Mouse (Mus musculus) heart, embryonic 11.5 days (tissue): ENCODE data around the gene Atp8a1. TPM values are rescaled to one million over a fixed set of nuclear protein-coding genes. Genes with fewer than 3 reads are reported as not detected.

ENCODE experiments used
- ATAC-seq: fragments of 200-750 bp; cut with Nextera tagmentation; replicated peaks from 2 replicates; pipeline ENCODE4 v1.8.0; 2017; ENCODE audit warnings: moderate library complexity; ENCODE audit not compliant: insufficient number of reproducible peaks, low FRiP score, low TSS enrichment
- H3K27ac ChIP-seq: fragments of 300-500 bp; sonication (generic); 2 replicates; pipeline ENCODE4 v1.5.1; 2014; ENCODE audit warnings: mild to moderate bottlenecking, low read depth, low read length
- H3K27me3 ChIP-seq: fragments of 300-500 bp; sonication (generic); 2 replicates; pipeline ENCODE4 v1.6.1; 2014; ENCODE audit warnings: mild to moderate bottlenecking, low read length, mixed read lengths; ENCODE audit not compliant: control insufficient read depth, insufficient read depth
- H3K36me3 ChIP-seq: fragments of 300-500 bp; sonication (generic); 2 replicates; pipeline ENCODE4 v1.6.1; 2014; ENCODE audit warnings: mild to moderate bottlenecking, low read length, moderate library complexity, mixed read lengths; ENCODE audit not compliant: control insufficient read depth, insufficient read depth
- H3K4me1 ChIP-seq: fragments of 300-500 bp; sonication (generic); 2 replicates; pipeline ENCODE4 v1.6.1; 2014; ENCODE audit warnings: low read length; ENCODE audit not compliant: control insufficient read depth, insufficient read depth
- H3K4me2 ChIP-seq: fragments of 300-500 bp; sonication (generic); 2 replicates; pipeline ENCODE4 v1.6.1; 2014; ENCODE audit warnings: mild to moderate bottlenecking, moderate library complexity
- H3K4me3 ChIP-seq: fragments of 300-500 bp; sonication (generic); 2 replicates; pipeline ENCODE4 v1.5.1; 2014; ENCODE audit warnings: low read depth, low read length
- H3K9ac ChIP-seq: fragments of 300-500 bp; sonication (generic); 2 replicates; pipeline ENCODE4 v1.6.1; 2014; ENCODE audit warnings: mild to moderate bottlenecking, low read depth, low read length, moderate library complexity
- H3K9me3 ChIP-seq: fragments of 300-500 bp; sonication (generic); replicated peaks from 2 replicates; pipeline ENCODE4 v1.6.1; 2016; ENCODE audit warnings: low read length; ENCODE audit not compliant: control insufficient read depth
- WGBS: fragments of 180-500 bp; shearing (Covaris S2); extraction: QIAGEN DNeasy Blood & Tissue Kit; methylation state at CpG from one replicate; pipeline ENCODE4 v1.1.7; 2014; ENCODE audit not compliant: insufficient replicate concordance; 5-methylcytosine and 5-hydroxymethylcytosine counted together
- polyA plus RNA-seq: library from polyadenylated mRNA; unstranded; fragments of >200 nt; fragmentation: Nextera tagmentation; extraction: Ambion mirVana; gene quantifications from 2 replicates; pipeline ENCODE4 v1.2.1, GENCODE M21; 2014

Atp8a1 gene
- polyA plus RNA-seq, 1 experiment from 2014 or later, result 25.1 TPM

GRCm38 (mm10) chr5:67833841-67834240 lies 13.4 kb downstream of the Atp8a1 start:
- H3K36me3 ChIP-seq, result no peaks in the 10 kb centered on the region
- no peak overlapping the region for H3K9ac ChIP-seq
- H3K4me3 ChIP-seq, result no peak overlapping the region
- WGBS, result 79% methylated on average over 5 of the region's 5 CpGs
- no peaks in the 10 kb centered on the region for H3K4me1 ChIP-seq
- H3K4me2 ChIP-seq, result no peak overlapping the region
- no peak overlapping the region for H3K27ac ChIP-seq
- H3K27me3 ChIP-seq, result no peaks in the 10 kb centered on the region
- no peaks in the 10 kb centered on the region for H3K9me3 ChIP-seq
- no peak for ATAC-seq

- Histone ChIP-seq H3K9ac (no peak overlapping the region), H3K9me3 (no peaks in the 10 kb centered on the region), H3K27ac (no peak overlapping the region), H3K4me1 (no peaks in the 10 kb centered on the region), H3K4me3 (no peak overlapping the region), H3K27me3 (no peaks in the 10 kb centered on the region), H3K4me2 (no peak overlapping the region), H3K36me3 (no peaks in the 10 kb centered on the region)
- ATAC-seq, result no peak
- 70% methylated on average over 10 of the region's 10 CpGs for WGBS
Observed at GRCm38 (mm10) chr5:67831293-67832147, 15.7 kb downstream of the Atp8a1 start.

GRCm38 (mm10) chr5:67828356-67828755 lies 18.9 kb downstream of the Atp8a1 start:
- Histone ChIP-seq H3K27me3 (no peaks in the 10 kb centered on the region), H3K4me3 (no peak overlapping the region), H3K9ac (no peak overlapping the region), H3K36me3 (no peaks in the 10 kb centered on the region), H3K9me3 (no peaks in the 10 kb centered on the region), H3K27ac (no peak overlapping the region), H3K4me2 (no peak overlapping the region), H3K4me1 (no peaks in the 10 kb centered on the region)
- ATAC-seq, result no peak
- WGBS, result 87% methylated on average over 3 of the region's 3 CpGs

GRCm38 (mm10) chr5:67826935-67827334 lies 20.3 kb downstream of the Atp8a1 start:
- H3K9ac ChIP-seq, result no peak overlapping the region
- H3K4me2 ChIP-seq, result no peak overlapping the region
- WGBS, result 90% methylated on average over 3 of the region's 3 CpGs
- 0 out of 2 replicates have a peak, but pooled peaks cover 3% of the 10 kb centered on the region for H3K4me1 ChIP-seq
- H3K36me3 ChIP-seq, result no peaks in the 10 kb centered on the region
- no peak for ATAC-seq
- H3K9me3 ChIP-seq, result no peaks in the 10 kb centered on the region
- H3K4me3 ChIP-seq, result no peak overlapping the region
- no peak overlapping the region for H3K27ac ChIP-seq
- H3K27me3 ChIP-seq, result no peaks in the 10 kb centered on the region

GRCm38 (mm10) chr5:67826278-67826677 lies 21.0 kb downstream of the Atp8a1 start:
- H3K27ac ChIP-seq, result no peak overlapping the region
- ATAC-seq, result no peak
- WGBS, result 83% methylated on average over 9 of the region's 9 CpGs
- no peak overlapping the region for H3K4me3 ChIP-seq
- no peak overlapping the region for H3K9ac ChIP-seq
- no peak overlapping the region for H3K4me2 ChIP-seq
- no peaks in the 10 kb centered on the region for H3K36me3 ChIP-seq
- 0 out of 2 replicates have a peak, but pooled peaks cover 3% of the 10 kb centered on the region for H3K4me1 ChIP-seq
- no peaks in the 10 kb centered on the region for H3K9me3 ChIP-seq
- no peaks in the 10 kb centered on the region for H3K27me3 ChIP-seq

GRCm38 (mm10) chr5:67824600-67824999 lies 22.6 kb downstream of the Atp8a1 start:
- no peak for ATAC-seq
- Histone ChIP-seq H3K4me2 (no peak overlapping the region), H3K9me3 (no peaks in the 10 kb centered on the region), H3K27me3 (no peaks in the 10 kb centered on the region), H3K36me3 (no peaks in the 10 kb centered on the region), H3K4me1 (0 out of 2 replicates have a peak, but pooled peaks cover 3% of the 10 kb centered on the region), H3K27ac (no peak overlapping the region), H3K4me3 (no peak overlapping the region), H3K9ac (no peak overlapping the region)
- 56% methylated on average over 2 of the region's 2 CpGs for WGBS

- no peak overlapping the region for H3K4me3 ChIP-seq
- no peak for ATAC-seq
- H3K9ac ChIP-seq, result no peak overlapping the region
- no peak overlapping the region for H3K27ac ChIP-seq
- 0 out of 2 replicates have a peak, but pooled peaks cover 3% of the 10 kb centered on the region for H3K4me1 ChIP-seq
- H3K9me3 ChIP-seq, result no peaks in the 10 kb centered on the region
- H3K27me3 ChIP-seq, result no peaks in the 10 kb centered on the region
- WGBS, result 92% methylated on average over 5 of the region's 5 CpGs
- H3K4me2 ChIP-seq, result no peak overlapping the region
- no peaks in the 10 kb centered on the region for H3K36me3 ChIP-seq
Observed at GRCm38 (mm10) chr5:67823771-67824170, 23.5 kb downstream of the Atp8a1 start.

- Histone ChIP-seq H3K9ac (no peak overlapping the region), H3K4me3 (no peak overlapping the region), H3K27me3 (no peaks in the 10 kb centered on the region), H3K4me2 (no peak overlapping the region), H3K36me3 (no peaks in the 10 kb centered on the region), H3K4me1 (0 out of 2 replicates have a peak, but pooled peaks cover 3% of the 10 kb centered on the region), H3K9me3 (no peaks in the 10 kb centered on the region), H3K27ac (no peak overlapping the region)
- no peak for ATAC-seq
- WGBS, result 27% methylated on average over 6 of the region's 6 CpGs
Observed at GRCm38 (mm10) chr5:67822619-67823018, 24.6 kb downstream of the Atp8a1 start.

- Histone ChIP-seq H3K36me3 (no peaks in the 10 kb centered on the region), H3K4me2 (no peak overlapping the region), H3K9ac (no peak overlapping the region), H3K27me3 (no peaks in the 10 kb centered on the region), H3K4me3 (no peak overlapping the region), H3K9me3 (no peaks in the 10 kb centered on the region), H3K4me1 (0 out of 2 replicates have a peak, but pooled peaks cover 3% of the 10 kb centered on the region), H3K27ac (no peak overlapping the region)
- WGBS, result 78% methylated on average over 8 of the region's 8 CpGs
- ATAC-seq, result no peak
Observed at GRCm38 (mm10) chr5:67821987-67822401, 25.2 kb downstream of the Atp8a1 start.
